Mouse (Mus musculus): ENCODE measurements at regions not wholly inside any gene's neighbourhood (a gene's known extent, or its start where the extent isn't known, plus 50 kb on each side); places are given as distances from the start of the nearest gene placed in this dataset.

DNA sequence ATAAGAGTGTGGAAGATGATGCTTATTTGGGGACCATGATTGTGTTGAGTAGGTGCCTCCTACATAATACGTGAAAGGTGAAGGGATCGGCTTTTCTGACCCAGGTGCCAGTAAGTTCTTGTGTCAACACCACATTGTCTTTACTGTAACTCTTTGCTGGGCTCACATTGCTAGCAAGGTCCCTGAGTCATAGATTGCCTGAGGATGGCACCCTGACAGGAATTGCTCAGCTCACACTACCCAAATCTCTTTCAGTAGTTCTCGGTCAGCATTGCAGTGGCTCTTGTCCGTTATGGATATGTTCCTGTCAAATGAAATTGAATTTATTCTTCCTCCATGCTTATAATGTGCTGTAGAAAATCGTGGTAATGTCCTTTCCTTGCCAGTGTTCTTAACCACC lies 200.8 kb downstream of the Csl start:
- no peak overlapping the region for H3K9ac ChIP-seq (ENCODE audit: control insufficient read depth, low read depth, low read length, poor library complexity, severe bottlenecking)
- H3K4me1 ChIP-seq (ENCODE audit: control insufficient read depth in 1 of 2, insufficient read depth in 2 of 2, low read length in 2 of 2): peaks cover 0 to 9% of the 10 kb centered on the region in 2 experiments; a peak in 2 of 4 replicates
- no peak overlapping the region for H3K27ac ChIP-seq (ENCODE audit: control insufficient read depth, low read depth, low read length)

DNA sequence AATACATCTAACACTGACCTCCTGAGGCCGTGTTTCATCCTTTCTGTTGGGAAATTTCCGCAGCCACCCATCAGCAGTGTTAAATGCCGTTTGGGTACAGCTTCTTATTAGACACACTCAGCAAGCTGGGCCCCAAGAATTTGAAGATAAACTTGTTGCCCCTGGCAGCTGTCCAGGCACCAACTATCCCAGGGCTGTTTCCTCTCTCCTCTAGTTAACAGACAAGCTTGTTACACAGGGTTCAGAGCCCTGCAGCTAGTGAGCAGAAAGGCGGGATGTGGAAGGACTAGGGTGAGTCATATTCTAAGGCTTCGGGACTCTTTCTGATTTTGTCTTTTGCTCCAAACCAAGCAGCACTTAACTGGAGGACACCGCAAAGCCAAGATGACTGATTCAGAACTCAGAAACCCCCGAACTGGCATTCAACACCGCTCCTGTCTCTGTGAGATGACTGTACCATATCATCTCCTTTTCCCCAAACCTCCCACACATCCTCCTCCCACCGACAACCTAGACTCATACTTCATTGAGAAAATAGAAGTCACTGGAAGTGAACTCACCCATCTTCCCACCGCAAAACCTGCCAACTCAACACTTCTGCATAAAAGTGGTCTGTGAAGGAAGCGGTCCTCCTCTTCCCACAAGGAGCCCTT lies 198.2 kb downstream of the Csl start:
- Histone ChIP-seq H3K79me2 (ENCODE audit: control insufficient read depth, insufficient read depth, low read length, poor library complexity) (no peaks in the 10 kb centered on the region), H3K36me3 (ENCODE audit: control insufficient read depth in 1 of 2, insufficient read depth in 2 of 2, low read length in 2 of 2) (peaks cover 0 to 5% of the 10 kb centered on the region in 2 experiments; a peak in 1 of 4 replicates), H3K4me3 (ENCODE audit: control insufficient read depth in 1 of 2, insufficient read depth in 1 of 2, low read depth in 2 of 2, low read length in 2 of 2) (peak overlapping the region; percentile 46 to 62), H3K27me3 (ENCODE audit: control insufficient read depth in 1 of 2, insufficient read depth in 2 of 2, low read length in 2 of 2) (no peaks in the 10 kb centered on the region), H3K9ac (ENCODE audit: control insufficient read depth, low read depth, low read length, poor library complexity, severe bottlenecking) (peak overlapping the region; percentile 20), H3K27ac (ENCODE audit: control insufficient read depth, low read depth, low read length) (peak overlapping the region; percentile 54), H3K4me1 (ENCODE audit: control insufficient read depth in 1 of 2, insufficient read depth in 2 of 2, low read length in 2 of 2) (peaks cover 0 to 9% of the 10 kb centered on the region in 2 experiments; a peak in 2 of 4 replicates), H3K9me3 (replicated peaks; ENCODE audit: insufficient read depth, low read length) (no peaks in the 10 kb centered on the region)
- peak; percentile 85 for DNase-seq (ENCODE audit: low read depth, low spot score)
- TF ChIP-seq MAFK (IDR thresholded peaks at IDR 0.05; ENCODE audit: borderline replicate concordance, low read depth, low read length): no peak
- TF ChIP-seq MAZ (IDR thresholded peaks at IDR 0.05; ENCODE audit: low read depth, low read length): no peak
- peak; percentile 37; the same call in 1 of the 2 replicates for TF ChIP-seq GATA1 (IDR thresholded peaks at IDR 0.05; ENCODE audit: low read depth, low read length)
- TF ChIP-seq MXI1 (IDR thresholded peaks at IDR 0.05; ENCODE audit: low read depth, low read length): no peak
- TF ChIP-seq ZKSCAN1 (IDR thresholded peaks at IDR 0.05; ENCODE audit: low read depth, low read length): no peak
- TF ChIP-seq SMC3 (IDR thresholded peaks at IDR 0.05; ENCODE audit: low read depth, low read length): 0 out of 2 replicates have a peak, but pooled peaks have one; percentile 6
- no peak for TF ChIP-seq TAL1 (IDR thresholded peaks at IDR 0.05; ENCODE audit: low read length)
- TF ChIP-seq POLR2AphosphoS2 (IDR thresholded peaks at IDR 0.05; ENCODE audit: low read length): no peak
- no peak for TF ChIP-seq CTCF (IDR thresholded peaks at IDR 0.05 in 2 of 3, conservative IDR thresholded peaks at IDR 0.05 in 1 of 3; ENCODE audit: control insufficient read depth in 1 of 3, insufficient read depth in 1 of 3, low read depth in 2 of 3, low read length in 3 of 3, poor library complexity in 1 of 3, severe bottlenecking in 1 of 3)
- TF ChIP-seq MAX (IDR thresholded peaks at IDR 0.05; ENCODE audit: low read length): no peak
- no peak for TF ChIP-seq USF2 (IDR thresholded peaks at IDR 0.05; ENCODE audit: borderline replicate concordance in 1 of 2, insufficient read depth in 1 of 2, low read depth in 1 of 2, low read length in 2 of 2)
- no peak for TF ChIP-seq CHD2 (IDR thresholded peaks at IDR 0.05; ENCODE audit: low read length)
- TF ChIP-seq EP300 (IDR thresholded peaks at IDR 0.05; ENCODE audit: low read depth in 1 of 2, low read length in 2 of 2): peak; percentile 72 to 74
- TF ChIP-seq ETS1 (IDR thresholded peaks at IDR 0.05; ENCODE audit: low read depth, low read length): peak; percentile 45; the same call in 1 of the 2 replicates
- TF ChIP-seq NRF1 (IDR thresholded peaks at IDR 0.05; ENCODE audit: insufficient read depth, low read depth, low read length, poor library complexity, severe bottlenecking): no peak
- TF ChIP-seq TCF12 (IDR thresholded peaks at IDR 0.05; ENCODE audit: low read depth, low read length): 0 out of 2 replicates have a peak, but pooled peaks have one; percentile 18
- TF ChIP-seq USF1 (IDR thresholded peaks at IDR 0.05; ENCODE audit: low read depth, low read length): no peak
- TF ChIP-seq JUND (IDR thresholded peaks at IDR 0.05; ENCODE audit: low read depth, low read length): no peak
- 0 out of 2 replicates have a peak, but pooled peaks have one; percentile 9 for TF ChIP-seq MYB (IDR thresholded peaks at IDR 0.05; ENCODE audit: low read depth, low read length)
- no peak for TF ChIP-seq UBTF (IDR thresholded peaks at IDR 0.05; ENCODE audit: borderline replicate concordance, insufficient read depth, low read depth, low read length)
- 0 out of 2 replicates have a peak, but pooled peaks have one; percentile 18 for TF ChIP-seq TBP (IDR thresholded peaks at IDR 0.05; ENCODE audit: low read depth, low read length)

More for the DNA sequence above, 200.8 kb downstream of the Csl start:
- Histone ChIP-seq H3K4me3 (ENCODE audit: control insufficient read depth in 1 of 2, insufficient read depth in 1 of 2, low read depth in 2 of 2, low read length in 2 of 2) (no peak overlapping the region), H3K79me2 (ENCODE audit: control insufficient read depth, insufficient read depth, low read length, poor library complexity) (no peaks in the 10 kb centered on the region), H3K36me3 (ENCODE audit: control insufficient read depth in 1 of 2, insufficient read depth in 2 of 2, low read length in 2 of 2) (peaks cover 0 to 5% of the 10 kb centered on the region in 2 experiments; a peak in 1 of 4 replicates), H3K9me3 (replicated peaks; ENCODE audit: insufficient read depth, low read length) (no peaks in the 10 kb centered on the region), H3K27me3 (ENCODE audit: control insufficient read depth in 1 of 2, insufficient read depth in 2 of 2, low read length in 2 of 2) (no peaks in the 10 kb centered on the region; a peak in 1 of 4 replicates)
- TF ChIP-seq ZMIZ1 (IDR thresholded peaks at IDR 0.05; ENCODE audit: low read depth, low read length): no peak
- no peak for DNase-seq (ENCODE audit: low read depth, low spot score)

Measured in MEL (cell line).